Mouse (Mus musculus) brain, adult 2 months (tissue): ENCODE data around the gene Rhox2h.
"Not testable (repeated sequence)": the region's sequence is repeated elsewhere in the genome, so short reads cannot be mapped to it uniquely, and the experiment has no call there.

Experiments
- DNase-seq: peaks from one replicate; pipeline ENCODE4 v3.0.0; 2011; ENCODE audit warnings: low read depth, low spot score

Rhox2h gene

DNA sequence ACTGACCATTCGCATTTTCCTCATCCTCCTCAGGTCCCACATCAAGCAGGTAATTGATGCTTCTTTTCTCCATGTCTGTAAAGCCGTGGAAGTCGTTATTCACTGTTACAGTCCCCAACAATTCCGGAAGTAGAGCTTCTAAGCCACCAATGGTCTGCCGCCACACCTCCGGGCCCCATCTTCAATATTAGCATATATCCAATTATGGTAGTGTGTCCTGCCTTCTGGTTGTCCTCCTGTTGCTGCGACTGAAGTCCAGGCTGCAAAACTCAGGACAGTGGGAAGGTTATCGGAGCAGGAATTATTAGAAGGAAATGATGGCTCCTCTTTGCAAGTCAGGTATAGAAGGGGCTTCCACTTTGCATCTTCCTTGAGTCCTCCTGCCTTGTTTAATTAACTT lies at the start of gene Rhox2h:
Rhox2h (minus strand) TSS at position 101 of the 400 bp plus-strand sequence.
- DNase-seq: not testable (repeated sequence)

DNA sequence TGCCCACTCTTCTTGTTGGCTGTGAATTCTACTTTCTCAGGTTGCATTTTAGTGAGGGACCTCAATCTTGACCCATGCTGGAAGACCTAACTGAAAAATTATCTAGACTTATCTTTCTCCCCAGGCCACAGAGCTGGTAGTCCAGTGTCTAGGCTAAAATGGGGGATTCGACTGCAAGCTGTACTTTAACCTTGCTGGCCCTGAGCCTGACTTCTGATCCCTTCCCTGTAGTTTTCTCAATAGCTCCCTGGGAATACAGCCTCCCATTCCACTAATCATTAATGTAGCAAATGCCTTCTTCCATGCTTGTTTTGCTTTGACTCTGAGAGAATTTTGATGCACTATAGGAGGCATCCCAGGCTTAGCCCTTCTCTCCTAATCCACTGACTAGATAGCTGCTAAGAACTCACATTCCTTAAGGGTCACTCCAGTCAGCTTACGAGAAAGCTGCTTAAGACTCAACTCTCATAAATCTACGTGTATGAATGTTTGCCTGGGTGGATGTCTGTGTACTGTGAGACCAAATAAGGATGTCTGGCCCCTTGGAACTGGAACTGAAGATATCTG lies 28.8 kb upstream of the Rhox2h start:
- no peak for DNase-seq

DNA sequence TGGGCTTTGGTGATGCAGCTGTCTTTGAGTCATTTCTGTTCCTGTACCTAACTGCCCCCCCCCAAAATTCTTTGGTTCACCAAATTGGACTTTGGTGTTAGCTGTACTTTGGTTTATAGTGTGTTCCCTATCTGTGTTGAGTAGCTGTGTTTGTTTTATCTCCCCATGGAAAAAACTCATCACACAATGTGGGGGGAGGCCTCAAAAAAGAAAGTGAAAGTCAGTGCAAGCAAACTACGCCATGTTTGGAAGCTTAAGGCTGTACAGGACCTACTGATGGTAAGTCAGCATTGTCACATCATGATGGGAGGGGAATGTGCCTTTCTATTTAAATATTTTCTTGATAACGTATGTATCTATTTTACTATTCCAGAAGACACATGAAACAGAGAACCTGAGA lies 19.2 kb upstream of the Rhox2h start:
- DNase-seq: no peak

DNA sequence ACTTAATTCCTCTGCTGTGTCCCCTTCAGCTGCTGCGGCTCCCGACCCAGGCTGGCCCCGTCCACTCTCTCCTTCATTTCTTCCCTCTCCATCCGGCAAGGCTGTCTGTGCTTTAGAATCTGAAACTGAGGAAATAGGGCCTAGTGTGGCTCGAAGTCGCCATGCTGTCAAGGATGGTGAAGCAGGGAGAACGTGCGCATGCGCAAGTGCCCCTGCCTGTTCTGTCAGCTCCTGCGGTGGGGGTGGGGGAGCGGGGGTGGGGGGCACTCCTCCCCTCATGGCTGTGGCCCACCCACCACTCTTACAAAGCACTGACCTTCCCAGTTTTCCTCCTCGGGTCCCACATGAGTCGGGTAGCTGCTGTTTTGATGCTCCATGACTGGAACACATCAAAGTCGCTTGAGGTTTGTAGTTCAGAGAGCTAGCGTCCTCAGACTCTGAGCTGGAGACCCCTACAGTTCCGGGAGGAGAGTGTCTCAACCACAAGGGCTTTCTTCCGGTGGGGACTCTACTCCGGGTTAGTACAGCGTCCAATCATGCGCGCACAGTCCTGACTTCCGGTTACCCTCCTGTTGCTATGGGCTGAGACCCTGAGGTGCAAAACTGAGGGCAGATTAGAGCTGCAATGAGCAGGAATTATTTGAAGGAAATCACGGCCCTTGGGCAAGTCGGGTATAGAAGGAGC lies 10.1 kb upstream of the Rhox2h start:
- no peak for DNase-seq

DNA sequence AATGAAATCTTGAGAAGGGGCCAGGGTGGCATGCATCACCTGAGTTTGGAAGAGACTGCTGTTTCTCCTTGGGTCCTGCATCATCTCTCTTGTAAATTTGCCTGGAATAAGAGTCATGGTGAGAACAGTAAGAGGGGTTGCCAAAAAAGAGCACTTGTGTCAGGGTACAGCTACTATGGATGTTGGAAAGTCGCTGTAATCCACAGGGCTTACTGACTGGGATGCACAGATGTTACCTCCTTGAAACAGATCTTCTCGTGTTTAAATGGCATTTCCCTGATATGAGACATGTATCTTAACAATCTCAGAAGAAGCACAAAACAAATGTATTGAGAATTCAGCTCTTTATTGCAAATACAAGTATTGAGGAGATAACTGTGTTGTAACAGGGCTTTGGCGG lies 4.4 kb downstream of the Rhox2h start, which contains the start of gene Rhox3h:
Rhox3h (minus strand) TSS at position 101 of the 400 bp plus-strand sequence.
- not testable (repeated sequence) for DNase-seq

DNA sequence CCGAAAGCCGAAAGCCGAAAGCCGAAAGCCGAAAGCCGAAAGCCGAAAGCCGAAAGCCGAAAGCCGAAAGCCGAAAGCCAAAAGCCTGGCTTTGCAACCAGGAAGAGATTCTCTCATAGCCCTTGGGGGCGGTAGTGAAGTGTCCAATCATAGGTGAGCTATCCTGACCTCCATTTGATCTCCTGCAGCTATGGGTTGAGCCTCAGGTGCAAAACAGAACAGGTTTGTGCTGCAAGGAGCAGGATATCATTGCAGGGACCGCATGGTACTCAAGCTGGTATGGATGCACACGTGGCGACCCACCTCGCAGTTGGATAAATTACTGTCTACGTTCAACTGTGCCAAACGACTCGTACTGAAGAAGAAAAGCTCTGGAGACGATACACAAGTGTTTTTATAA lies 21.9 kb downstream of the Rhox2h start, which contains the start of gene Rhox4g:
Rhox4g (minus strand) TSS at position 101 of the 400 bp plus-strand sequence.
- not testable (repeated sequence) for DNase-seq

DNA sequence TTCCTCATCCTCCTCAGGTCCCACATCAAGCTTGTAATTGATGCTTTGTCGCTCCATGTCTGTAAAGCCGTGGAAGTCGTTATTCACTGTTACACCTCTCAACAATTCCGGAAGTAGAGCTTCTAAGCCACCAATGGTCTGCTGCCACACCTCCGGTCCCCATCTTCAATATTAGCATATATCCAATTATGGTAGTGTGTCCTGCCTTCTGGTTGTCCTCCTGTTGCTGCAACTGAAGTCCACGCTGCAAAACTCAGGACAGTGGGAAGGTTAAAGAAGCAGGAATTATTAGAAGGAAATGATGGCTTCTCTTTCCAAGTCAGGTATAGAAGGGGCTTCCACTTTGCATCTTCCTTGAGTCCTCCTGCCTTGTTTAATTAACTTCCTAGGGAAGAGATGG lies 29.7 kb downstream of the Rhox2h start, which contains the start of gene Rhox2g:
Rhox2g (minus strand) TSS at position 101 of the 400 bp plus-strand sequence.
- not testable (repeated sequence) for DNase-seq

DNA sequence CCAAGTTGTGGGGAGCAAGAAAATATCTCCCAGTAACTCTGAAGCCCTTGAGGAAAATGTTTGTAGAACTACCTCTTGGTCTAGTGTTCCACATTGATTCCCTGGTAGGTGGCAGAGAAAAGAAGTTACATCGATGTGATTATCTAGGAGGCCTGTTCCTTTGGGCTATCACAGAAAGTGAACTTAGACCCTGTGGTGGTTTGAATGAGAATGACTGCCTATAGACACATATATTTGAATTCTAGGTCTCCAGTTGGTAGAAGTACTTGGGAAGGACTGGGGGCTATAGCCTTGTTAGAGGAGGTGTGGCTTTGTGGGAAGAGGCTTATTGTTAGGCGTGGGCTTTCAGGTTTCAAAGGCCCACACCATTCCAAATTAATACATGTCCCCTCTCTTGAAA lies 44.6 kb downstream of the Rhox2h start, which contains the start of gene Rhox3g:
Rhox3g (minus strand) TSS at position 101 of the 400 bp plus-strand sequence.
- not testable (repeated sequence) for DNase-seq
